Mouse (Mus musculus): ENCODE data around the gene Fes.

Fes gene

DNA sequence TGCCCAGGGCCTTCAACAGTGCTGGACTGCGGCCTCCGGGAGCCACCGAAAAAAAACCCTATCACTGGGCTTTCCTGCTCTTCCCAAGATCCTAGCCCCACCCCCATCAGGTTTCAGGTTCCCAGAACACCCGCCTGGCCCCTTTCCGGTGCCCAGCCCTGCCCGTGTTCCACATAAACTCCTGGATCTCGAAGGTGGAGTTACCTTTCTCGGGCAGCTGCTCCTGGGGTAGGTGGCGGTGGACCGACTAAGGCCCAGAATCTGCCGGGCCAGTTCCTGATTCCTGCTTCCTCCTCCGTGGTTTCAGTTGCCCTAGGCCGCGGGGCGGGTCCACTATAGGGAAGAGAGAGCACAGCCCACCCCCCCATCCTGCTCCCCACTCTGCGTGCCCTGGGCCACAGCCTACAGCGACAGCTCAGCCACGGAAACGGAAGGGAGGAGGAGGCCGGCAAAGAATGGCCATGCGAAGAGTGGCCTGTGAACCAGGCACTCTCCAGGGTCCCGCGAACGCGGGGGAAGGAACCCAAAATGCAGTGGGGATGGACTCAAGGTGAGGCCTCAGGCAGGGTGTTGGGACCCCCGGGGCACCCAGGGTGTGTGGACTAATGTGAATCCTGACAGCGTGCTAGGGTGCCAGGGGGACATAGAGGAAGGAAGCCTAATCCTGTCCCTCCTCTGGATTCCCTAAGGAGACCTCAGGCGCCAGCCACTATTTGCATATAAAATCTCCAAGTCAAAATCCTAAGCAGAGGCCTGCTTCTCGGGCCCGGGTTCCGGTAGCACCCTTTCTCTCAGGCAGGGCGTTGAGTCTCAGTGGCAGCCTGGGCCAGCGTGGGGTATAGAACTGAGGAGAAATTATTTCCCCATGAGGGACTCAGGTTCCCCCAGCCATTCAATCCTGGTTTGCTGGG, at the start of gene Fes:
Gene Fes, minus strand, starts transcription at position 314 of the 911 bp plus-strand sequence.
- no peak for DNase-seq (ENCODE audit: low spot score in 2 of 2)

DNA sequence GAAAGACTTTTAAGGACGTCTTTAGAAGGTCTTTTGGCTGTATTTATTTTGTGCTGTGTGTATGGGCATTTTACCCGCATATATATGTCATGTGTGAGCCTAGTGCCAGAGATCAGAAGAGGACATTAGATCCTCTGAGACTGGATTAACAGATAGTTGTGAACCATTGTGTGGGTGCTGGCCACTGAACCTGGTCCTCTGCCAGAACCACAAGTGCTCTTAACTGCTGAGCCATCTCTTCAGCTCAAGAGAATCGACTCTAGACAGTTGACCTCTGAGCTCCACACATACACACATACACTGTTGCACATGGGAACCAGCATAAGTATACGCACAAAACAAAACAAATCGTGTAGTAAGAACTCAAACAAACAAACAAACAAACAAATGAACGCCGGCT, 48.8 kb upstream of the Fes start:
- no peak for DNase-seq (ENCODE audit: low spot score in 2 of 2)

- DNase-seq (ENCODE audit: low spot score in 2 of 2): no peak
Observed at GRCm38 (mm10) chr7:80435594-80435993, 47.8 kb upstream of the Fes start.

DNA sequence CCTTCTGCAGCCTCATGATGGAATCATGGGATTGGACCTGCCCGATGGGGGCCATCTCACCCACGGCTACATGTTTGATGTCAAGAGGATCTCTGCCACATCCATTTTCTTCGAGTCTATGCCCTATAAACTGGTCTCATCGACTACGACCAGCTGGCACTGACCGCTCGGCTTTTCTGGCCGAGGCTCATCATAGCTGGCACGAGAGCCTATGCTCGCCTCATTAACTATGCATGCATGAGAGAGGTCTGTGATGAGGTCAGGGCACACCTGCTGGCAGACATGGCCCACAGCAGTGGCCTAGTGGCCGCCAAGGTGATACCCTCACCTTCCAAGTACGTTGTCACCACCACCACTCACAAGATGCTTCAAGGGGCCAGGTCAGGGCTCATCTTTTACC, 41.9 kb upstream of the Fes start:
- DNase-seq (ENCODE audit: low spot score in 2 of 2): no peak

GRCm38 (mm10) chr7:80427730-80428129, 40.0 kb upstream of the Fes start:
- no peak for DNase-seq (ENCODE audit: low spot score in 2 of 2)

DNA sequence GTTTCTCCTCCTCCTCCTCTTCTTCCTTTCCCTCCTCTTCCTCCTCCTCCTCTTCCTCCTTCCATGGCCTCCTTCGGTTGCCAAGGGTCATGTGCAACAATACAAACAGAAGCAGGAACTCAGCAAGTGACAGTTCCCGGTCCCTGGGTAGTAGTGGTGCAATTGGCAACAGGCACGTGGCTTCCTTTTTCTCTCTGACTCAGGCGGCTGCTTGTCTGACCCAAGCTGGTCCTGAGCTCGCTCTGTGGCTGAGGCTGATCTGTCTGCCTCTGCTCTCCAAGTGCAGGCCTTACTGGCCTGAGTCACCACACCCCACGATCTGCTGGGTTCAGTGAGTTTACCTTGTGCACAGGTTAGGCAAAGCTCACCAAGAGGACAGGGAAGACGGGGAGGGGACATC, 38.6 kb upstream of the Fes start:
- DNase-seq (ENCODE audit: low spot score in 2 of 2): no peak

- DNase-seq (ENCODE audit: low spot score in 2 of 2): no peak
Observed at GRCm38 (mm10) chr7:80424722-80425121, 37.0 kb upstream of the Fes start.

GRCm38 (mm10) chr7:80422759-80423480, 35.2 kb upstream of the Fes start:
- no peak for DNase-seq (ENCODE audit: low spot score in 2 of 2)

DNA sequence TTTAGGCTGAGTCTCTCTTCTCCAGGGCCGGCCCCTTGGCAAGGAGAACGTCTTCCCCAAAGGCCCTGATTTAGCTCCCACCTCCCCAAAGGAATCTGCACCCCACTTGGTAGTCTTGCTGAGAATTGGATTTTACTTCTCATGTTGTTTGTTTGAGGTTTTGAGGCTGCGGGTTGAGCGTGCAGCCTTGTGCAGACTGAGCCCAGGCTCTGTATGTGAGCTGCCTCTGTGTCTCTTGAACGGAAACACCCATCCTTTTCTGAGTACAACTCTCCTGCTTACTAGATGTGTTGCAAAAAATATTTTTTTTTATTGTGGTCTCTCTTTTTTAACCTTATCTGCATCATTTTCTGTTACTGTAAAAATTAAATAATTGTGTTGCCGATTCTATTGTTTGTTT, 33.8 kb upstream of the Fes start:
- DNase-seq (ENCODE audit: low spot score in 2 of 2): no peak

DNA sequence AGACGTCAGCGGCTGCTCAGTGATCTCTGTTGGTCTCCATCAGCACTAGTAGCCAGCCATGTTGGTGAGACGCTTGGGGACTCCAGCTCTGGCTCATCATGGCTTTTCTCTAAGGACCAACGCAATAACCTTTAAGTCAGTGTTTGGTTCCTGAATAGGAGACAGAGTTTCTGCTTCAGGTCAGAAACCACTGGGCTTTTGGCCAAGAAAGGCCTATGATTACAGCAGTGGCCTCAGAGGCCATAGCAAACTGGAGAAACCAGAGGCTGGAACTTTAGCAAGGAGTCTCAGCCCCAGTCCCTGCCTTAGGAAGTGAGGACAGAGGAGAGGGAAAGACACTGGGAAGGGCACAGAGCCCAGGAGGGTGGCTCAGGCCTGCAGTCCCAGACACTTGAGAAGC, 32.8 kb upstream of the Fes start:
- DNase-seq (ENCODE audit: low spot score in 2 of 2): no peak

DNA sequence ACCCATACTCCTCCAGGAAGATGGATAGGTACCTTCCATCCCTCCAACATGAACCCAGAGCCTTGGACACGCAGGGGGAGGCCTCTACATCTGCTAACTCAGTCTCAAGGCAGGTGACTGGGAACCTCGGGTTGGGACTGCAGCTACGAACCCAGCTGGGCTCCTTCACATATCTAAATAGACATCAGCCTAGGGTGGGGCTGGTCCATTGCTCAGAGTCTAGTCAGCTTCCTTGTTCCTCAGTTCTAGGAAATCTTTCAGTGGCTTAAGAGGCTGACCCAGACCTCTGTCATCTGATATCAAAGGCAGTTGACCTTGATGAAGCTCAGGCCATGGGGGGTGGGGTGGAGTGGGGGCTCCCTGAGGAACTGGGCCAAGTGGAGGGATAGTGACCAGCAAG, 31.5 kb upstream of the Fes start:
- DNase-seq (ENCODE audit: low spot score in 2 of 2): no peak

DNA sequence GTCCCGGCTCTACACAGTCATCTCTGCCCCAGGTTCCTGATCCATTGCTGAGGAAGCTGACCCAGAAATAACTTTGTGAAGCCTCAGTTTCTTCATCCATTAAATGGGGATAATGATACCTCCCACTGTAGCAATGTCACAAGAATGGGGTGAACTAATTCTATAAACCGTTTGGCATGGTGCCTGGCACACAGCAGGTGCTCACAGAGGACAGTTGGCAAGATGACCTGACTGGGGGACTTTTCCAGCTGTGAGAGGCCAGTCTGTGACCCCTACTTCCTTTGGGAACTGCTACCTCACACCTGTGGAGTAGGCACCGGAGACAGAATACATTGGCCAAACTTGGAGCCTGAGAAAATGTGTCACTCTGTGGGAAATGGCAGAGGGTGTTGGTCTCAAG, 30.3 kb upstream of the Fes start:
- no peak for DNase-seq (ENCODE audit: low spot score in 2 of 2)

GRCm38 (mm10) chr7:80417601-80418000, 29.9 kb upstream of the Fes start:
- DNase-seq (ENCODE audit: low spot score in 2 of 2): no peak

GRCm38 (mm10) chr7:80416969-80417368, 29.2 kb upstream of the Fes start:
- no peak for DNase-seq (ENCODE audit: low spot score in 2 of 2)

GRCm38 (mm10) chr7:80414303-80414855, 26.6 kb upstream of the Fes start:
- DNase-seq (ENCODE audit: low spot score in 2 of 2): no peak

- no peak for DNase-seq (ENCODE audit: low spot score in 2 of 2)
Observed at GRCm38 (mm10) chr7:80413512-80414302, 26.0 kb upstream of the Fes start.

GRCm38 (mm10) chr7:80412781-80413180, 25.0 kb upstream of the Fes start:
- DNase-seq (ENCODE audit: low spot score in 2 of 2): no peak

GRCm38 (mm10) chr7:80412279-80412678, 24.5 kb upstream of the Fes start:
- DNase-seq (ENCODE audit: low spot score in 2 of 2): peak; percentile 61 to 79

DNA sequence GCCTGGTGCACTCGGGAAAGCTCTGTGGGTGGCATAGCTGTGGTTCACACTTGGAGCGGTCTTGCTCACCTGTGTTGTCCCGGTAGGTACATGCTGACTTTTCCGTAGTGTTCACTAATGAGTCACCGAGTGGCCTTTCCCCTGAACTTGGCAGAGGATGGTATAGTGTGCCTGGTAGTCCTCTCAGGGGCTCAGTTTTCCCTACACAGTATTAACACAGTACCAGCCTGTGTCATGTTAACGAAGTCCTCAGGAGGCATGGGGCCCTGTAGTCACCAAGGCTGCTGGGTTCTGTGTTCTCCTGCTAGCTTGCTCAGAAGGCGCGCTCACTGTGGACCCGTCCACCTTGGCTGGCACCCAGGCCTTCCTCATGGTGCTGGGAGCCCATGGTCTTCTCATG, 22.6 kb upstream of the Fes start:
- DNase-seq (ENCODE audit: low spot score in 2 of 2): no peak

GRCm38 (mm10) chr7:80407712-80408111, 20.0 kb upstream of the Fes start:
- DNase-seq (ENCODE audit: low spot score in 2 of 2): no peak

- no peak for DNase-seq (ENCODE audit: low spot score in 2 of 2)
Observed at GRCm38 (mm10) chr7:80406186-80406585, 18.4 kb upstream of the Fes start.

- DNase-seq (ENCODE audit: low spot score in 2 of 2): no peak
Observed at GRCm38 (mm10) chr7:80405188-80405695, 17.5 kb upstream of the Fes start, which contains the start of gene Furin. Furin (minus strand) TSS chr7:80405436.
